Mouse (Mus musculus) lung, adult 2 months (tissue): ENCODE data around the gene Lsmem1.

Source experiments
- CTCF ChIP-seq: fragments of 200-500 bp; IDR thresholded peaks from 2 replicates; pipeline ENCODE4 v1.5.1; 2011; ENCODE audit warnings: mild to moderate bottlenecking, low read length, control low read depth; ENCODE audit not compliant: insufficient read depth
- POLR2A ChIP-seq: fragments of 200-500 bp; IDR thresholded peaks from 2 replicates; pipeline ENCODE4 v1.6.1; 2011; ENCODE audit warnings: low read depth, mild to moderate bottlenecking, control low read depth, low read length, borderline replicate concordance; ENCODE audit errors: extremely low read depth

GRCm38 (mm10) chr12:40232231-40232630 is 32.9 kb upstream of the Lsmem1 start:
- TF ChIP-seq POLR2A (no peak), CTCF (no peak)
